Mouse (Mus musculus): ENCODE results near the gene Ggta1.

- TF ChIP-seq CTCF (IDR thresholded peaks at IDR 0.05; ENCODE audit: low read depth) (no peak), EP300 (IDR thresholded peaks at IDR 0.05; ENCODE audit: low read depth) (no peak)
Measured at GRCm38 (mm10) chr2:35377600-35377999, 85.4 kb downstream of the Ggta1 start.

Measured in heart, postnatal 0 days (tissue).